Mouse (Mus musculus) heart, postnatal 0 days (tissue): ENCODE measurements around the gene Erbb4. TPM values are rescaled to one million over a fixed set of nuclear protein-coding genes. Genes with fewer than 3 reads are reported as not detected.

Experiments
- ATAC-seq: fragments of 200-750 bp; cut with Nextera tagmentation; 2 replicates; pipeline ENCODE4 v1.8.0; 2017; ENCODE audit warnings: low read depth, moderate number of reproducible peaks, moderate library complexity; ENCODE audit not compliant: insufficient read depth
- DNase-seq: peaks from one replicate; pipeline ENCODE4 v3.0.0-alpha.2; 2016; ENCODE audit warnings: low spot score
- H3K27ac ChIP-seq: fragments of 300-500 bp; sonication (generic); 2 replicates; pipeline ENCODE4 v1.5.1; 2014; ENCODE audit warnings: low read depth, mild to moderate bottlenecking
- H3K27me3 ChIP-seq: fragments of 300-500 bp; sonication (generic); 2 replicates; pipeline ENCODE4 v1.6.1; 2014; ENCODE audit warnings: low read length, mixed read lengths; ENCODE audit not compliant: control insufficient read depth, insufficient read depth
- H3K36me3 ChIP-seq: fragments of 300-500 bp; sonication (generic); replicated peaks from 2 replicates; pipeline ENCODE4 v1.6.1; 2014; ENCODE audit warnings: low read length, mixed read lengths; ENCODE audit not compliant: control insufficient read depth, insufficient read depth
- H3K4me1 ChIP-seq: fragments of 300-500 bp; sonication (generic); 2 replicates; pipeline ENCODE4 v1.6.1; 2014; ENCODE audit warnings: antibody characterized with exemption; ENCODE audit not compliant: control insufficient read depth, insufficient read depth
- H3K4me2 ChIP-seq: fragments of 300-500 bp; sonication (generic); 2 replicates; pipeline ENCODE4 v1.6.1; 2014; ENCODE audit warnings: low read depth, mild to moderate bottlenecking, low read length, moderate library complexity
- H3K4me3 ChIP-seq: fragments of 300-500 bp; sonication (generic); 2 replicates; pipeline ENCODE4 v1.5.1; 2014; ENCODE audit warnings: low read depth, low read length
- H3K9ac ChIP-seq: fragments of 300-500 bp; sonication (generic); replicated peaks from 2 replicates; pipeline ENCODE4 v1.6.1; 2014; ENCODE audit warnings: low read depth, low read length, mixed read lengths
- H3K9me3 ChIP-seq: fragments of 300-500 bp; sonication (generic); replicated peaks from 2 replicates; pipeline ENCODE4 v1.6.1; 2016; ENCODE audit warnings: low read length; ENCODE audit not compliant: control insufficient read depth
- CTCF ChIP-seq: IDR thresholded peaks from 2 replicates; pipeline ENCODE4 v1.5.1; 2016; ENCODE audit warnings: antibody characterized with exemption, control low read depth, low read depth
- EP300 ChIP-seq: IDR thresholded peaks from 2 replicates; pipeline ENCODE4 v1.6.1; 2016; ENCODE audit warnings: antibody characterized with exemption, low read depth
- WGBS: fragments of 180-500 bp; shearing (Covaris S2); extraction: QIAGEN DNeasy Blood & Tissue Kit; methylation state at CpG from one replicate; pipeline ENCODE4 v1.1.7; 2014; 5-methylcytosine and 5-hydroxymethylcytosine counted together
- polyA plus RNA-seq: library from polyadenylated mRNA; unstranded; fragments of >200 nt; fragmentation: Nextera tagmentation; extraction: Ambion mirVana; gene quantifications from 2 replicates; pipeline ENCODE4 v1.2.1, GENCODE M21; 2015
- total RNA-seq: library from RNA; depleted of rRNA; stranded (reverse); fragments of >200 nt; gene quantifications from 2 replicates; pipeline ENCODE4 v1.2.3, GENCODE M21; 2014; ENCODE audit warnings: low replicate concordance

Gene Erbb4
- total and polyA plus RNA-seq, 2 experiments from 2014 or later: 3.8 to 20.0 TPM

DNA sequence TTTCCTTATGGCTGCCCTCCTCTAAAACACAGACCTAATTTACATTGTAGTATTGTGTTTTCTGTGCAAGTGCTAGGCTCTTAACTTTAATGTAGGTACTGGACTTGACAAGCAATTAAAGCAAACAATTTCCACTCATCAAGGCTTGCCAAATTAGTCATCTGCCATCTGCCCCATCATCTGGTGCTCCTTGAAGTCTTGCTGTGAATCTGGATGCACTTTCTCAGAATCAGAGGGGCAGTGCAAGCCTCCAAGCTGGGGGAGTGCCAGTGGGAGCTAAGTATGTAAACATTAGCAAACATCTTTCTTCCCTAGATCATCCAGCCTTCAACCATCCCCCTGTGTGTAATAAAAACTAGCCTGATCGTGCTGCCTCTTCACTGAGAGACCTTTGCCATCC, 358.9 kb downstream of the Erbb4 start:
- no peaks in the 10 kb centered on the region for H3K27me3 ChIP-seq
- WGBS: 50% methylated on average over 1 of the region's 1 CpGs
- no peaks in the 10 kb centered on the region for H3K9me3 ChIP-seq
- DNase-seq (no peak), ATAC-seq (no peak)
- no peak overlapping the region for H3K9ac ChIP-seq
- no peak for TF ChIP-seq CTCF
- no peak for TF ChIP-seq EP300
- no peaks in the 10 kb centered on the region for H3K36me3 ChIP-seq
- H3K4me2 ChIP-seq: no peak overlapping the region
- no peak overlapping the region for H3K4me3 ChIP-seq
- no peak overlapping the region for H3K27ac ChIP-seq
- no peaks in the 10 kb centered on the region for H3K4me1 ChIP-seq

DNA sequence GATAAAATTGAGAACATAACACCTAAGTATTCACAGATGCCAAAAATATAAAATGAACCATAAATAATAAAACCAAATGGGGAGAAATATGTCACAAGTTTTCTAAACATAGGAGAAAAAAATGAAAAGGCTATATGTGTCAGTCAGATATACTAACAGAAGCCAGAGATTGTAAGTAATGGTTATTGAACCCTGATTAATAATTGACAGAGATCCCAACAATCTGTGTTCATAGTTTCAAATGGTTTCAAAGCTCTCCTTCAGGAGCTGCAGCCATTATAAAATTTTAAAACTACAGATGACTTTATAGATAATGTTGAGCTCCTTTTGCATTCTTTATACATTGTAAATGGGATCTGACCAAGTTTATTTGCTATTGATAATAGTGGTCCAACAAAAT, 426.4 kb downstream of the Erbb4 start:
- TF ChIP-seq CTCF: no peak
- TF ChIP-seq EP300: no peak
- no peaks in the 10 kb centered on the region for H3K36me3 ChIP-seq
- DNase-seq (no peak), ATAC-seq (no peak)
- no peaks in the 10 kb centered on the region for H3K4me1 ChIP-seq
- H3K27ac ChIP-seq: no peak overlapping the region
- no peaks in the 10 kb centered on the region for H3K27me3 ChIP-seq
- H3K9me3 ChIP-seq: no peaks in the 10 kb centered on the region
- H3K4me3 ChIP-seq: no peak overlapping the region
- H3K9ac ChIP-seq: no peak overlapping the region
- no peak overlapping the region for H3K4me2 ChIP-seq

GRCm38 (mm10) chr1:68674667-68675066, 433.2 kb downstream of the Erbb4 start:
- DNase-seq: no peak
- no peak overlapping the region for H3K4me2 ChIP-seq
- 88% methylated on average over 4 of the region's 4 CpGs for WGBS
- H3K4me1 ChIP-seq: no peaks in the 10 kb centered on the region
- no peak for ATAC-seq
- no peaks in the 10 kb centered on the region for H3K9me3 ChIP-seq
- no peak overlapping the region for H3K9ac ChIP-seq
- H3K36me3 ChIP-seq: no peaks in the 10 kb centered on the region
- H3K27me3 ChIP-seq: no peaks in the 10 kb centered on the region
- TF ChIP-seq CTCF (no peak), EP300 (no peak)
- no peak overlapping the region for H3K4me3 ChIP-seq
- H3K27ac ChIP-seq: no peak overlapping the region

GRCm38 (mm10) chr1:68666831-68667601, 440.8 kb downstream of the Erbb4 start:
- H3K9me3 ChIP-seq: no peaks in the 10 kb centered on the region
- no peaks in the 10 kb centered on the region; the same call in 1 of the 2 replicates for H3K4me1 ChIP-seq
- WGBS: 86% methylated on average over 10 of the region's 10 CpGs
- TF ChIP-seq CTCF (no peak), EP300 (no peak)
- DNase-seq: no peak
- H3K4me3 ChIP-seq: no peak overlapping the region
- no peak overlapping the region for H3K27ac ChIP-seq
- ATAC-seq: no peak
- no peak overlapping the region for H3K9ac ChIP-seq
- no peaks in the 10 kb centered on the region for H3K27me3 ChIP-seq
- H3K4me2 ChIP-seq: no peak overlapping the region
- no peaks in the 10 kb centered on the region for H3K36me3 ChIP-seq

DNA sequence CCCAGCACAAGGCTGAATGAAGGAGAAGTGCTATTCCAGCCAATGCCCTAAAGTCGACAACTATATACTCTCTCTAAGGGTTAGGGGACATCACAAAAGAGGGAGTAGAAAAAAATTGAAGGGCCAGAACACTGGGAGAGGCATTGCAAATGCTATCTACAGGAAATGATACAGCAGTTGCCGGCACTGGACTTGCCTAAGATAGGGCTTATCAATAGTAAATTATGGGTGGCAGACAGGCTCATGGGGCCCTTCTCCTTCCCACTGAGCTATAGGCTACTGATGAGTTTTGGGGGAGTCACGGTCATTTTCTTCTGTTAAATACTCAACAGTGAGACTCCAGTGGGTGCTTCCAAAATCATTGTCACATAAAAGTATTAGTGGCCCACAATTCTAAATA, 517.4 kb downstream of the Erbb4 start:
- TF ChIP-seq CTCF (no peak), EP300 (no peak)
- ATAC-seq (no peak), DNase-seq (no peak)
- Histone ChIP-seq H3K9me3 (no peaks in the 10 kb centered on the region), H3K27ac (no peak overlapping the region), H3K4me3 (no peak overlapping the region), H3K4me1 (no peaks in the 10 kb centered on the region), H3K36me3 (no peaks in the 10 kb centered on the region), H3K27me3 (no peaks in the 10 kb centered on the region), H3K9ac (no peak overlapping the region), H3K4me2 (no peak overlapping the region)
- 72% methylated on average over 3 of the region's 3 CpGs for WGBS

DNA sequence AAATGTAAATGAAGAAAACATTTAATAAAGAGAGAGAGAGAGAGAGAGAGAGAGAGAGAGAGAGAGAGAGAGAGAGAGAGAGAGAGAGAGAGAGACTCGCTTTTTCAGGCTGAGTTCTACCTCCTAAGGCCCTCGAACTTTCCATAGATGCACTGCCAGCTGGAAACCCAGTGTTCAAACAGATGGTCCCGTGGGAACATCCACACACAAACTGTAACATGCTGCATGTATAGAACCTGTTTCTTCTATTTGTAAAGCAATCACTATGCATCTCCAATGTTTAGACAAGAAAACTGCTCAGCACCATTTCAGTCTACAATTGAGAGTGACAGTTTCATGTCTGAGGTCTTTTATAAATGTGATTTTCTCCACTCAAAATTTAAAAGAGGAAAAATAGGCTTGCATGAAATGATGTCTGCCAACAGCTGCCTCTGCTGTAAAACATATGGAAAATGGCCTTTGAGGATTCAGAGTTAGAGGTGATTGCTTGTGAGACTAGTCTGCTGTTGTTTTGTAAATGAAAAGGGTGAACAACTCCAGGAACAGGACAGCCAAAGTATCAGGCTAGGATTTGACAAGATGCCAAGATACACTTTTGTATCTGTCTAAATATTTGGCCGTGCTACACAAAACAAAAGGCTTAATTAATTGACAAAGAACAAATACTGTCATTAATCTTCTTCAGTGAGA, 533.9 kb downstream of the Erbb4 start:
- Histone ChIP-seq H3K4me3 (no peak overlapping the region), H3K4me2 (no peak overlapping the region), H3K27me3 (no peaks in the 10 kb centered on the region), H3K27ac (no peak overlapping the region), H3K9me3 (no peaks in the 10 kb centered on the region), H3K9ac (no peak overlapping the region), H3K36me3 (no peaks in the 10 kb centered on the region), H3K4me1 (no peaks in the 10 kb centered on the region)
- DNase-seq (no peak), ATAC-seq (no peak)
- WGBS: 64% methylated on average over 4 of the region's 4 CpGs
- TF ChIP-seq EP300: no peak
- no peak for TF ChIP-seq CTCF
